Mouse (Mus musculus): ENCODE measurements at regions not wholly inside any gene's neighbourhood (a gene's known extent, or its start where the extent isn't known, plus 50 kb on each side); places are given as distances from the start of the nearest gene placed in this dataset.

DNA sequence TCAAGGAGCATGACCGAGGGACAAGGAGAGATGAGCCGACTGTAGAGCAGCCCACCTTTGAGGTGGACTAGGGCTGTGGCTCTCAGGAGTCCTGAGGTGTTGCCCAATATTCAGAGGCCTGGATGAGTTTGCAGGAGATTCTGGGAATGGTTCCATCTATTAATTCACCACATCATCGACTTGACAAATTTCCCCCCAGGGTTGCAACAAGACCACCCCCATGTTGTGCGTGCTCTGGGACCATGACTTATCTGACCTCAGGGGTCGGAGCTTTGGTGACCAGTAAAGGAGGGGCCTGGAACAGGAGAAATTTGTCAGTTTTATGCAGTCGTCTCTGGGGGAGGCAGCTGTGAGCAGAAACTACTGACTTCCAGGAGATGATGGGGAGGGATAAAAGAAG lies 63.5 kb upstream of the 1600014C23Rik start:
- DNase-seq (ENCODE audit: low read depth, low spot score), result no peak

GRCm38 (mm10) chr17:45794926-45795325 lies 61.3 kb upstream of the 1600014C23Rik start:
- DNase-seq (ENCODE audit: low read depth, low spot score), result peak; percentile 57

DNA sequence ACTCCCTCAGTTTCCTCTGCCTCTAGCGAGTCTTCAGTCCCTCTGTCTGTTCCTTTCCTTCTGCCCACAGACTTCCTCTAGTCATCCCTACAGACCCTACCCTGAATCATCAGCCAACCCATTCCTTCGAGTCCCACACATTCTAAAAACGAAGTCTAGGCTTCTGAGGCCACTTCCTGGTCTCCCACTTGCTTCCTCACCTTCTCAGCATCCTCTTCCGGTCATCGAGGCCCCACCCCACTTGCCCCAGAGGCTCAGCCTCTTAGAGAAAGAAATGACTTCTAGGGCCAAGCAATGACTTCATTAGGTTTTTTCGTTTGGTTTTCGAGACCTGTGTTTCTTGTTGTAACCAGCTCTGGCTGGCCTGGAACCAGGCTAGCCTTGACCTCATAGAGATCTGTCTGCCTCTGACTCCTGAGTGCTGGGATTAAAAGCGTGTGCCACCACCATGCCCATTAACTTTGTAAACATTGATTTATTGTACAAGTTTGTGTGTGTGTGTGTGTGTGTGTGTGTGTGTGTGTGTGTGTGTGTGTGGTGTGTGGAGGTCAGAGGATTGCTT lies 57.4 kb upstream of the 1600014C23Rik start:
- no peak for DNase-seq (ENCODE audit: low read depth, low spot score)

DNA sequence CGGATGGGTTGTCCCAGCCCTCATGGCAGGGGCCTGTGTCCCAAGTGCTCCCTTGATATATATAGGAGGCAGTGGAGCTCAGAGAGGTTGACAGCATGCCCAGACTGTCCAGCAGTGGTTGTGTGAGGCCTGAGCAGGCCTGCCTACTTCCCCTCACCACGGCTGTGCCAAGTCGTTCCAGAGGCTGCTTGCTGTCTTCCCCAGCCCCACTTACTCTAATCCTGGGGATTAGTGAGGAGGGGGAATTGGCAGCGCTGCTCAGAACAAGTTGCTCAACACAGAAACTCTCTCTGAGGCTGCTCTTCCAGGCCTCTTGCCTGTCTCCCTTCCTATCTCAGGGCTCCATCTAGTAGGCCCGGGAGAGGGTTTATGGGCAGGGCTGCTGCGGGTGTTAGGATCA lies 56.1 kb upstream of the 1600014C23Rik start:
- no peak for DNase-seq (ENCODE audit: low read depth, low spot score)

DNA sequence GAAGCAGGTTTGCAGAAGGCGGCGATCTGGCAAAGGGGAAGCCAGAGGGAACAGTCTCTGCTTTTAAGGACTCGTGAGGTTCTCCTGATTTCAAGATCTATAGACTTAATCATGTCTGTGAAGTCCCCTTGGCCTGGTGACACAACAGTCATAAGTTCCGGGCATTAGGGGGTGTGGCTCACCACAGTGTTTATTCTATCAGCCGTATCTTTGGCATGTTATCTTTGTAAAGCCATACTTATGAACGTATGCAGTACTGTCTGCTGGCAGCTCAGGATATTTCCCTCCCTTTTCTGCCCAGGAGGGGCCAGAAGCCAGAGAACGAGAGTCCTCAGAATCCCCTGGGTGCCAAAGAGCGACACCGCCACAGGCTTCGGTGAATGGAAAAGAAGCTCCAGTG lies 51.3 kb upstream of the 1600014C23Rik start:
- no peak for DNase-seq (ENCODE audit: low read depth, low spot score)

DNA sequence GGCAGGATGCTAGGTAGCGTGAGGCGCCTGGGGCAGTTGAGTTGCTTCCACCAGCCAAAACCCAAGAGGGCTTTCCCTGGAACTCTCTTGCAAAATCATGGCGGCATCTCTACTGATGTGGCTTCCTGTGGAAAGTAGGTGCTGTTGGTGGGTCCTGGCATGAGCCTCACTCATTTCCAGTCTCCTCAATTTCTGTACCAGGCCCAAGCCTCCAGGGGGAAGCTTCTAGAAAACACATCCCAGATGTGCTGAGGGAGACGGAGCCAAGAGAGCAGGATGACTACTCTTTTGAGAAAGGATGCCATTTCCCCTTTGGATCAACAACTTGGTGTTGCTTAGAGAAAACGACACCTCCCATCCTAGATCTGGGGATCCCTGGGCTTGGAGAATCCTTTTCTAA lies 50.9 kb upstream of the 1600014C23Rik start:
- no peak for DNase-seq (ENCODE audit: low read depth, low spot score)

All from brain, adult 2 months (tissue).